Mouse (Mus musculus): ENCODE data around the gene Styk1.

DNA sequence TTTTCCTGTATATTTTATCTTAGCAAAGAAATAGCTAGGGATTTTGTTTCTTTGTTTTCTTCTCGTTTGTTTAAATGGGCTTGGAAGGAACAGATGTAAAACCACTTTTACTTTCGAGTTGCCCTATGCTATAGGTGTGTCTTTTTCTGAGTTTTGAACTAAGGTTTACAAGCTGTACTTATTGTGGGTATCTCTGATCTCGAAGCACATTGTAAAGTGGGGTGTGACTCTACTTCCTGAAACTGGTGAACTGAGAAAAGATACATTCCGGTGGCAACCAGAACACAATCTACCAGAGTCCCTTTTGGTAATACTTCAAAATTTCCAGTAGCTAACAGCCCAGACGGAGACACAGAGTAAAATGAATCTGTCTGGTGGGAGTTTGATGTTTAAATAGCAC lies 59.5 kb downstream of the Styk1 start:
- TF ChIP-seq CTCF (IDR thresholded peaks at IDR 0.05) (no peak), EP300 (IDR thresholded peaks at IDR 0.05) (no peak)

Data from lung, postnatal 0 days (tissue).